Mouse (Mus musculus) E14TG2a.4 (cell line): Measurements from ENCODE around the gene Rpl12.

ENCODE experiments used
- CTCF ChIP-seq: conservative IDR thresholded peaks from 2 replicates; pipeline ENCODE4 v1.5.1; 2014; ENCODE audit warnings: low read length
- NANOG ChIP-seq: IDR thresholded peaks from 2 replicates; pipeline ENCODE4 v1.6.1; 2014; ENCODE audit warnings: borderline replicate concordance, low read length, mixed read lengths
- POU5F1 ChIP-seq: IDR thresholded peaks from 2 replicates; pipeline ENCODE4 v1.6.1; 2014; ENCODE audit warnings: low read length, borderline replicate concordance

DNA sequence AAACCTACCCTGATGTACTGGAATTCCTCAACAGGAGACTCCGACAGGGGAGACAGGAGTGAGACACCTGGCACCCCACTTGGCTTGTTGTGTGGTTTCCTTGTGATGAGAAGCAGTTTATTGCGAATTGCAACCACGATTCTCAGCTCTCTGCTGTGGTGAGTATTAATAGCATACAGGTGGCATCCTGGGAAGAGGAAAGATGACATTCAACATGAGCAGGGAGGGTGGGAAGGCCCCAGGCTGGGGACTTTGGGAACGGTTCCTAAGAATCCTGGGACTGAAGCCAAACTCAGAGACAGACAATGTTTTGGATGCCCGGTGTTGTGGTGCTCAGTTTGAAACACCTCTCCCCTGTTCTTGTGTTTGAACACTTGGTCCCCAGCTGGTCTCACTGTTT is 43.7 kb downstream of the Rpl12 start:
- TF ChIP-seq CTCF (no peak), POU5F1 (no peak), NANOG (no peak)
